In the genomic region with DNA sequence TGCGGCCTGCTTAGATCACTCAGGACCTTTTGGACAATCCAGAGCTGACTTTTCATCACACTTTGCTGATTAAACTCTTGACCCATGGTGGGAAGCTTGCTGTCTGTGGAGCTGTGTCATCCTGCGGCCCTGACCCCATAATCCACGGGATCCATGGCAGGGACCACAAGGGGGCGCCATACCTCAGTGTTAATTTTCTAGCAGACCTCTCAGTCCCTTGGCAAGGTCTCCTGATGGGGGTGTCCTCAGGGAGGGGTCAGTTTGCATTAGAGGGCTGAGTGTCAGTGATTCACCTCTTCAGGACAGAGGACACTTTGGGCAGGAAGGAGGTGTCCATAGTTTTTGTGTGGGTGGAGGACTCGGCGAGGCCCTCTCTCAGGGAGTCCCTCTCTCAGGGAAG, we compare ENCODE assay signal across 9 mouse cellular contexts.
DNase-seq lines count a peak whose midpoint lies in the region; ATAC-seq and TF ChIP-seq lines count a peak whose summit lies in the region.
"Had no signal": no experiment of that assay in that cellular context is flagged by ENCODE, and none has a peak within 500 bp of the region (broad histone marks: within the 10 kb centered on the region; RNA-seq: fewer than 3 reads in every experiment).

No protein-coding gene starts in this region.

- 48% methylated on average over 6 of the region's 6 CpGs for WGBS in kidney, adult 2 months
- 53% methylated on average over 6 of the region's 6 CpGs for WGBS in kidney, embryonic 16.5 days
- WGBS in lung, embryonic 16.5 days: 48% methylated on average over 6 of the region's 6 CpGs

- H3K4me3 ChIP-seq in kidney, adult 2 months (ENCODE audit: insufficient read depth, low read depth, low read length): no peak overlapping the region
- H3K4me3 ChIP-seq in kidney, embryonic 16.5 days (ENCODE audit: low read length): no peak overlapping the region
- no peak overlapping the region for H3K4me3 ChIP-seq in gastrocnemius, adult 2 months
- no peak overlapping the region for H3K4me3 ChIP-seq in lung, embryonic 16.5 days (ENCODE audit: low read length)
- H3K4me3 ChIP-seq: myocyte had no signal

- peak; percentile 70 for TF ChIP-seq CTCF in kidney, adult 2 months (conservative IDR thresholded peaks at IDR 0.05; ENCODE audit: insufficient read depth, insufficient read length, low read depth, low read length)
- peak; percentile 76 for TF ChIP-seq CTCF in gastrocnemius, adult 2 months (IDR thresholded peaks at IDR 0.05)

- H3K27ac ChIP-seq in kidney, adult 2 months (ENCODE audit: insufficient read depth, low read depth, low read length): no peak overlapping the region
- no peak overlapping the region for H3K27ac ChIP-seq in kidney, embryonic 16.5 days (ENCODE audit: low read length)
- no peak overlapping the region for H3K27ac ChIP-seq in gastrocnemius, adult 2 months
- H3K27ac ChIP-seq in lung, embryonic 16.5 days (ENCODE audit: low read length): no peak overlapping the region

- H3K4me2 ChIP-seq in kidney, embryonic 16.5 days (replicated peaks; ENCODE audit: low read depth, low read length): no peak overlapping the region
- H3K4me2 ChIP-seq in lung, embryonic 16.5 days (ENCODE audit: low read depth, low read length): no peak overlapping the region

- TF ChIP-seq POLR2A in kidney, adult 2 months (IDR thresholded peaks at IDR 0.05; ENCODE audit: low read depth, low read length): no peak

- ATAC-seq in kidney, embryonic 16.5 days (ENCODE audit: low FRiP score, low TSS enrichment): no peak
- 0 out of 2 replicates have a peak, but pooled peaks have one; percentile 3 for ATAC-seq in lung, embryonic 16.5 days (ENCODE audit: low read depth)

- no peaks in the 10 kb centered on the region for H3K9me3 ChIP-seq in kidney, embryonic 16.5 days (ENCODE audit: low read length)
- no peaks in the 10 kb centered on the region for H3K9me3 ChIP-seq in lung, embryonic 16.5 days (ENCODE audit: control insufficient read depth, low read length)

- peak; percentile 59 for DNase-seq in kidney, adult 2 months
- DNase-seq in ES-CJ7 (ENCODE audit: low read depth, low spot score): peak; percentile 64
- DNase-seq in adrenal gland, postnatal 36 days: peak; percentile 78 to 85
- peak; percentile 82 for DNase-seq in gastrocnemius, adult 2 months
- peak; percentile 89 for DNase-seq in testis, postnatal 10 days (ENCODE audit: low spot score)
- no peak for DNase-seq in layer of hippocampus, adult 9-11 months

- H3K36me3 ChIP-seq in kidney, adult 2 months (ENCODE audit: control insufficient read depth, insufficient read depth, low read length): no peaks in the 10 kb centered on the region
- no peaks in the 10 kb centered on the region for H3K36me3 ChIP-seq in kidney, embryonic 16.5 days (ENCODE audit: insufficient read depth, low read length)
- H3K36me3 ChIP-seq in lung, embryonic 16.5 days (ENCODE audit: control insufficient read depth, insufficient read depth, low read length): no peaks in the 10 kb centered on the region

- no peaks in the 10 kb centered on the region for H3K4me1 ChIP-seq in kidney, adult 2 months (ENCODE audit: control insufficient read depth, insufficient read depth, low read length)
- peaks cover 21% of the 10 kb centered on the region for H3K4me1 ChIP-seq in kidney, embryonic 16.5 days (ENCODE audit: insufficient read depth, low read length)
- peaks cover 29% of the 10 kb centered on the region for H3K4me1 ChIP-seq in lung, embryonic 16.5 days (replicated peaks; ENCODE audit: control insufficient read depth, insufficient read depth, low read length)

- H3K9ac ChIP-seq in kidney, embryonic 16.5 days (replicated peaks; ENCODE audit: low read length): no peak overlapping the region
- no peak overlapping the region for H3K9ac ChIP-seq in lung, embryonic 16.5 days (ENCODE audit: low read length)

- no peaks in the 10 kb centered on the region for H3K27me3 ChIP-seq in kidney, adult 2 months (replicated peaks; ENCODE audit: control insufficient read depth, insufficient read depth, low read length)
- no peaks in the 10 kb centered on the region for H3K27me3 ChIP-seq in kidney, embryonic 16.5 days (ENCODE audit: insufficient read depth, low read length)
- H3K27me3 ChIP-seq in lung, embryonic 16.5 days (ENCODE audit: control insufficient read depth, insufficient read depth, low read depth, low read length): no peaks in the 10 kb centered on the region

- intact Hi-C loops in gastrocnemius, adult 2 months (cut with DNase I): loop anchor here (1.0 to 5.0 kb wide), 3 partner anchors 55 to 538 kb away; no protein-coding TSS in a partner anchor
